Comparison of ENCODE assay signal across 28 mouse cellular contexts in genomic region chr11:98417074-98417473, GRCm38 (mm10). TPM values are rescaled to one million over a fixed set of nuclear protein-coding genes. Genes with fewer than 3 reads are reported as not detected.
DNase-seq lines count a peak whose midpoint lies in the region; ATAC-seq and TF ChIP-seq lines count a peak whose summit lies in the region.
"Had no signal": no experiment of that assay in that cellular context is flagged by ENCODE, and none has a peak within 500 bp of the region (broad histone marks: within the 10 kb centered on the region; RNA-seq: fewer than 3 reads in every experiment).

No protein-coding gene starts in this region.

- no peak for DNase-seq in kidney, adult 2 months
- DNase-seq in lung, postnatal 36 days = peak; percentile 37
- no peak for DNase-seq in lung, postnatal 10 days
- no peak for DNase-seq in right cerebral cortex, adult 18-20 months
- no peak for DNase-seq in thymus, postnatal 10 days (ENCODE audit: low spot score in 2 of 2)
- DNase-seq: adrenal gland, adult 2 months; adrenal gland, postnatal 25 days; cerebellum, adult 11-12 months; cerebellum, adult 8-10 months; cerebellum, postnatal 10 days; cerebellum, postnatal 36 days; embryo, embryonic 11 days; forebrain, postnatal 0 days; gastrocnemius, adult 2 months; gastrocnemius, postnatal 14 days; heart, adult 11 months; heart, postnatal 14 days; heart, postnatal 4 days had no signal

- no peaks in the 10 kb centered on the region for H3K9me3 ChIP-seq in kidney, embryonic 15.5 days (replicated peaks)
- H3K9me3 ChIP-seq: heart, embryonic 12.5 days had no signal

- peaks cover 62% of the 10 kb centered on the region for H3K4me1 ChIP-seq in kidney, embryonic 15.5 days
- peaks cover 44% of the 10 kb centered on the region for H3K4me1 ChIP-seq in kidney, adult 2 months (ENCODE audit: control insufficient read depth, insufficient read depth, low read length)
- H3K4me1 ChIP-seq in small intestine, adult 2 months (ENCODE audit: control insufficient read depth, insufficient read depth, insufficient read length, low read length) = peaks cover 38% of the 10 kb centered on the region

- no peak for TF ChIP-seq CTCF in kidney, adult 2 months (conservative IDR thresholded peaks at IDR 0.05; ENCODE audit: insufficient read depth, insufficient read length, low read depth, low read length)
- TF ChIP-seq CTCF in small intestine, adult 2 months (IDR thresholded peaks at IDR 0.05; ENCODE audit: extremely low read depth, insufficient read length, insufficient replicate concordance, low read depth, low read length) = no peak

- no peak for TF ChIP-seq POLR2A in kidney, adult 2 months (IDR thresholded peaks at IDR 0.05; ENCODE audit: low read depth, low read length)
- TF ChIP-seq POLR2A in small intestine, adult 2 months (IDR thresholded peaks at IDR 0.05; ENCODE audit: low read depth, low read length) = no peak

- 82% methylated on average over 1 of the region's 1 CpGs for WGBS in kidney, embryonic 15.5 days
- 74% methylated on average over 1 of the region's 1 CpGs for WGBS in kidney, adult 2 months
- 14% methylated on average over 1 of the region's 1 CpGs for WGBS in small intestine, adult 2 months

- no peaks in the 10 kb centered on the region for H3K27me3 ChIP-seq in kidney, embryonic 15.5 days
- H3K27me3 ChIP-seq in kidney, adult 2 months (replicated peaks; ENCODE audit: control insufficient read depth, insufficient read depth, low read length) = no peaks in the 10 kb centered on the region
- H3K27me3 ChIP-seq in small intestine, adult 2 months (ENCODE audit: control insufficient read depth, insufficient read depth, low read length) = no peaks in the 10 kb centered on the region
- H3K27me3 ChIP-seq: heart, embryonic 12.5 days had no signal

- 0 out of 2 replicates have a peak overlapping the region, but pooled peaks have one; percentile 9 for H3K27ac ChIP-seq in kidney, embryonic 15.5 days
- H3K27ac ChIP-seq in kidney, adult 2 months (ENCODE audit: insufficient read depth, low read depth, low read length) = no peak overlapping the region
- H3K27ac ChIP-seq in small intestine, adult 2 months (ENCODE audit: insufficient read depth, low read depth, low read length) = peak overlapping the region; percentile 47; the same call in 1 of the 2 replicates
- H3K27ac ChIP-seq: gastrocnemius, adult 2 months; hindbrain, embryonic 14.5 days had no signal

- H3K4me3 ChIP-seq in kidney, embryonic 15.5 days (replicated peaks) = no peak overlapping the region
- H3K4me3 ChIP-seq in kidney, adult 2 months (ENCODE audit: insufficient read depth, low read depth, low read length) = no peak overlapping the region
- no peak overlapping the region for H3K4me3 ChIP-seq in small intestine, adult 2 months (ENCODE audit: low read depth, low read length)
- H3K4me3 ChIP-seq: gastrocnemius, adult 2 months; heart, embryonic 12.5 days had no signal

- H3K36me3 ChIP-seq in kidney, embryonic 15.5 days = peaks cover 41% of the 10 kb centered on the region
- H3K36me3 ChIP-seq in kidney, adult 2 months (ENCODE audit: control insufficient read depth, insufficient read depth, low read length) = peaks cover 2% of the 10 kb centered on the region; the same call in 1 of the 2 replicates
- peaks cover 27% of the 10 kb centered on the region for H3K36me3 ChIP-seq in small intestine, adult 2 months (ENCODE audit: control insufficient read depth, insufficient read depth, low read length)

- no peak overlapping the region for H3K9ac ChIP-seq in kidney, embryonic 15.5 days
- H3K9ac ChIP-seq: forebrain, postnatal 0 days; heart, embryonic 12.5 days; hindbrain, embryonic 14.5 days had no signal

- no peak for ATAC-seq in kidney, embryonic 15.5 days (replicated peaks; ENCODE audit: low FRiP score)
- ATAC-seq in megakaryocyte progenitor cell, adult 5-6 weeks (replicated peaks; ENCODE audit: poor library complexity) = peak; percentile 50; the same call in 1 of the 2 replicates
- ATAC-seq: CD4-positive, CD25-positive, alpha-beta regulatory T cell, adult 4 months; forebrain, embryonic 14.5 days; forebrain, postnatal 0 days had no signal

- no peak overlapping the region for H3K4me2 ChIP-seq in kidney, embryonic 15.5 days
- H3K4me2 ChIP-seq: hindbrain, embryonic 14.5 days had no signal

RNA-seq across cellular contexts. Expression of gene Erbb2, which starts 4.8 kb away (rescaled TPM):
- 46.2 and 48.0 TPM in 2 replicates for polyA plus RNA-seq in kidney, embryonic 15.5 days (2015; fragmentation: Nextera tagmentation; extraction: Ambion mirVana)
- polyA plus RNA-seq in kidney, adult 2 months (2012; rRNA removed) = 44.8 and 55.9 TPM in 2 replicates
- total RNA-seq in megakaryocyte progenitor cell, adult 5-6 weeks (2015) = not detected in 2 replicates
- not detected in 2 replicates for total RNA-seq in megakaryocyte progenitor cell, adult 5-6 weeks (2017)
- polyA plus RNA-seq in small intestine, adult 2 months (2012; rRNA removed) = 40.2 and 105 TPM in 2 replicates
- total RNA-seq: MEL had no signal

RNA-seq across cellular contexts. Expression of gene Pgap3, which starts 16.8 kb away (rescaled TPM):
- 16.9 and 17.5 TPM in 2 replicates for polyA plus RNA-seq in kidney, embryonic 15.5 days (2015; fragmentation: Nextera tagmentation; extraction: Ambion mirVana)
- 32.2 and 35.4 TPM in 2 replicates for polyA plus RNA-seq in kidney, adult 2 months (2012; rRNA removed)
- 3.2 and 3.5 TPM in 2 replicates for total RNA-seq in megakaryocyte progenitor cell, adult 5-6 weeks (2015)
- total RNA-seq in megakaryocyte progenitor cell, adult 5-6 weeks (2017) = 1.2 and 2.3 TPM in 2 replicates
- polyA plus RNA-seq in small intestine, adult 2 months (2012; rRNA removed) = 26.0 and 52.1 TPM in 2 replicates

RNA-seq across cellular contexts. Expression of gene Mien1, which starts 21.7 kb away (rescaled TPM):
- polyA plus RNA-seq in kidney, embryonic 15.5 days (2015; fragmentation: Nextera tagmentation; extraction: Ambion mirVana) = 101 and 106 TPM in 2 replicates
- 126 and 179 TPM in 2 replicates for polyA plus RNA-seq in kidney, adult 2 months (2012; rRNA removed)
- total RNA-seq in megakaryocyte progenitor cell, adult 5-6 weeks (2015) = 42.0 and 43.2 TPM in 2 replicates
- 24.8 and 31.5 TPM in 2 replicates for total RNA-seq in megakaryocyte progenitor cell, adult 5-6 weeks (2017)
- polyA plus RNA-seq in small intestine, adult 2 months (2012; rRNA removed) = 17.2 and 37.7 TPM in 2 replicates

RNA-seq across cellular contexts. Expression of gene Grb7, which starts 29.1 kb away (rescaled TPM):
- polyA plus RNA-seq in kidney, embryonic 15.5 days (2015; fragmentation: Nextera tagmentation; extraction: Ambion mirVana) = 68.8 and 69.8 TPM in 2 replicates
- polyA plus RNA-seq in kidney, adult 2 months (2012; rRNA removed) = 143 and 160 TPM in 2 replicates
- not detected in 2 replicates for total RNA-seq in megakaryocyte progenitor cell, adult 5-6 weeks (2015)
- not detected in 2 replicates for total RNA-seq in megakaryocyte progenitor cell, adult 5-6 weeks (2017)
- 33.0 and 137 TPM in 2 replicates for polyA plus RNA-seq in small intestine, adult 2 months (2012; rRNA removed)
- total RNA-seq: adrenal gland, postnatal 25 days; gastrocnemius, adult 2 months; gastrocnemius, postnatal 14 days; heart, postnatal 4 days; MEL had no signal
- polyA plus RNA-seq: C2C12 had no signal

RNA-seq across cellular contexts. Expression of gene Pnmt, which starts 30.8 kb away (rescaled TPM):
- 2.7 and 3.8 TPM in 2 replicates for polyA plus RNA-seq in kidney, embryonic 15.5 days (2015; fragmentation: Nextera tagmentation; extraction: Ambion mirVana)
- not detected in 2 replicates for polyA plus RNA-seq in kidney, adult 2 months (2012; rRNA removed)
- total RNA-seq in megakaryocyte progenitor cell, adult 5-6 weeks (2015) = not detected in 2 replicates
- not detected in 2 replicates for total RNA-seq in megakaryocyte progenitor cell, adult 5-6 weeks (2017)
- not detected in 2 replicates for polyA plus RNA-seq in small intestine, adult 2 months (2012; rRNA removed)
- total RNA-seq: heart, postnatal 4 days; MEL had no signal
- polyA plus RNA-seq: CD4-positive, CD25-positive, alpha-beta regulatory T cell, adult 4 months; forebrain, embryonic 11.5 days had no signal
